Mouse (Mus musculus): ENCODE results near the gene Mc1r. TPM values are rescaled to one million over a fixed set of nuclear protein-coding genes. Genes with fewer than 3 reads are reported as not detected.
A peak's percentile ranks its signal among the peaks of the same experiment; 100 is the strongest.
"Not testable (repeated sequence)": the region's sequence is repeated elsewhere in the genome, so short reads cannot be mapped to it uniquely, and the experiment has no call there.

The Mc1r gene
- total RNA-seq, 2 experiments from 2014 or later: not detected

DNA sequence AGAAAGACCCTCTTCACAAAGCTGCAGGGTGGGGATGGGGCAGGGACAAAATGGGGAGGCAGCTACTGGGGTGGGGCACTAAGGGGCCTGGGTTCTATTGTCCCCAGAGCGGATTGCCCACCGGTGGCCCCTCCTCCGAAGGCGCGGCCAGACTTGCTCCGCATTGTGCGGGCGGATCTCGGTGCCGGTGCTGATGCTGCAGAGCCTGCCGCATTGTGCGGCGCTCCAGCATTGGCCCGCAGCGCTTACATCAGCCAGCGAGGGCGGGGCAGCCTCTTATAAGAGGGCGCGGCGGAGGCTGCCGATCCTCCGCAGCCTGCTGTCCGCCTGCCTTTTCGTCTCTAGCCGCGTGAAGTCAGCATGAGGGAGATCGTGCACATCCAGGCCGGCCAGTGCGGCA is 4.3 kb downstream of the Mc1r start, which contains the start of gene Tubb3:
Gene Tubb3 (plus strand): TSS at position 179 of the 400 bp plus-strand sequence.
- DNase-seq (ENCODE audit: low spot score in 2 of 2): peak; percentile 44 to 66

DNA sequence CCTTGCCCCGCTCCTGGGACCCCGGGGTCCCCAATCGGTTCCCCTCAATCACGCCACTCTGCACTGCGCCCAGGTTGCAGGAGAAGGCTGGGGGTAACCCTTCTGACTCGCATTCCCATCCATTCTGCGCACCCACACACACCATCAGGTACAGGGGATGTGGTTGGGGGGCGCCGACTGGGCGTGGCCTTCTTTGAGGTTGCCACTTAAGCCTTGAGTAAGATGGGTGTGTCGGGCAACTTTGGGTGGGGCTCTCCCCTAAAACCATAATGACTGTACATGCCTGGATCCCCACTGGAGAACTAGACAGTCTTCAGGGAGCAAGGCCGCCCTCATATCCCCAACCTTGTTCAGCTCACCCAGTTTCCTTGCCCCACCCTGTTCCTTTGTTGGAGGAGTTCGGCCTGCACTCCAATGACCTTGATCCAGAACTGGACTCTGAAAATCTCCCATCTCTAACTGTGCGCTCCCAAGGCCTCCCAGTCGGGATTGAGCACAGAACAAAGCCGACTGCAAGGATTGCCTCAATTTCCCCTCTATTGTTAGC is 4.9 kb downstream of the Mc1r start:
- DNase-seq (ENCODE audit: low spot score in 2 of 2): no peak

DNA sequence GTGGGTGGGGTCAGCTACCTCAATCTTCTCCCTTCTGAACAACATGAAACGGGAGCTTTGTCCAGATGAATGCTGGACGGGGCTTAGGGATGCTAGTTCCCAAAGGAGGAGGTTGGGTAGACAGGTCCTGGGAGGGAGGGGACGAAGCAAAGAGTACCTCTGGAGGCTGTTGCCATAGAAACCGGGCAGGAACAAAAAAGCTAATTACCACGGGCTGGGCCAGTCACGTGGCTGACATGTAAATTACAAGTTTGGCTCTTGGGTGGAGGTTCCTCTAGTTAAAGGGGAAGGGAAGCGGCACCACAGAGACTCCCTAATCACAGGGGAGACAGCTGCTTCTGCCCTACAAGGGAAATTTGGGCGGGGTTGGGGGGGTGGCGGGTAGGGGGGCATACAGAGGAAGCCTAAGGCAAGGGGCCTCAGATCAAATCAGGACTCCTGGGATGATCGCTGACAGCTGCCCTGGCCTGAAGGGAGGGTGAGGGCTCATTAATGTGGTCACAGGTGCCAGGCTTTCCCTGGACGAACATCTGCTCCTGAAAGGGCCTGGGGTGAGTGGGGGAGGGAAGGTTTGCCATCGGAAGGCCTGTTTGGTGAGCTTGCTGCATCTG is 5.8 kb downstream of the Mc1r start:
- DNase-seq (ENCODE audit: low spot score in 2 of 2): no peak

DNA sequence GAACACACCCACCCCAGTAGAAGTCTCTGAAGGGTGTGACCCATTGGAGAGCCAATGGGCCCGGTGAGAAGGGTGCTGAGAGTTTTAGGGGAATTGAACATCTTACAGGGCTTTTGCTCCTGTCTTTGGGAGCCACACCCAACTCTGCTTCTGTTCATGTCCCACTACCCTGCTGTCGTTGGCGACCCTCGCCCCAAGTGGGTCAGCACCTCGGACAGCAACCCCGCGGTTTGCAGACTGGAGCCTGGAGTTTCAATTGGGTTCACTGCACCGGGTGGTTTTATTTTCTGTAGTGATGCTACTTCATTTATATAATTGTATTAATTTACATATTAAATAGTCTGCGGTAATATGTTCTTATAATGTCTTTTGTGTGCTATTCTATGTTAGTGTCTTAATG is 7.3 kb downstream of the Mc1r start:
- no peak for DNase-seq (ENCODE audit: low spot score in 2 of 2)

DNA sequence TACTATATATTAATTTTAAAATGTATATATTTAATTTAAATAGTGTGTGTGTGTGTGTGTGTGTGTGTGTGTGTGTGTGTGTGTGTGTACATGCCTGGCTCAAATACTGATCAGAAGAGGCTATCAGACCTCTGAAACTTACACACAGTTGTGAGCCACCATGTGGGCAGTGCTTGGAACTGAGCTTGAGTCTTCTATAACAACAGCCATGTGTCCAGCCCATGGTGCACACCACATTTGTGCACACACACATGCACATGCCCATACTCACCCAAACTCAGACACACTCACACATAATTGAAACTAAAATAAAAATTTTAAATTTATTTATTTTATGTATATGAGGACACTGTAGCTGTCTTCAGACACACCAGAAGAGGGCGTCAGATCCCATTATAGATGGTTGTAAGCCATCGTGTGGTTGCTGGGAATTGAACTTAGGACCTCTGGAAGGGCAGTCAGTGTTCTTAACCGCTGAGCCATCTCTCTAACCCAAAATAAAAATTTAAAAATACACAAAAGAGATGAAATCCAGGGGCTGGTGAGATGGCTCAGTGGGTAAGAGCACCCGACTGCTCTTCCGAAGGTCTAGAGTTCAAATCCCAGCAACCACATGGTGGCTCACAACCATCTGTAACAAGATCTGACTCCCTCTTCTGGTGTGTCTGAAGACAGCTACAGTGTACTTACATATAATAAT is 8.2 kb downstream of the Mc1r start:
- not testable (repeated sequence) for DNase-seq (ENCODE audit: low spot score in 2 of 2)

DNA sequence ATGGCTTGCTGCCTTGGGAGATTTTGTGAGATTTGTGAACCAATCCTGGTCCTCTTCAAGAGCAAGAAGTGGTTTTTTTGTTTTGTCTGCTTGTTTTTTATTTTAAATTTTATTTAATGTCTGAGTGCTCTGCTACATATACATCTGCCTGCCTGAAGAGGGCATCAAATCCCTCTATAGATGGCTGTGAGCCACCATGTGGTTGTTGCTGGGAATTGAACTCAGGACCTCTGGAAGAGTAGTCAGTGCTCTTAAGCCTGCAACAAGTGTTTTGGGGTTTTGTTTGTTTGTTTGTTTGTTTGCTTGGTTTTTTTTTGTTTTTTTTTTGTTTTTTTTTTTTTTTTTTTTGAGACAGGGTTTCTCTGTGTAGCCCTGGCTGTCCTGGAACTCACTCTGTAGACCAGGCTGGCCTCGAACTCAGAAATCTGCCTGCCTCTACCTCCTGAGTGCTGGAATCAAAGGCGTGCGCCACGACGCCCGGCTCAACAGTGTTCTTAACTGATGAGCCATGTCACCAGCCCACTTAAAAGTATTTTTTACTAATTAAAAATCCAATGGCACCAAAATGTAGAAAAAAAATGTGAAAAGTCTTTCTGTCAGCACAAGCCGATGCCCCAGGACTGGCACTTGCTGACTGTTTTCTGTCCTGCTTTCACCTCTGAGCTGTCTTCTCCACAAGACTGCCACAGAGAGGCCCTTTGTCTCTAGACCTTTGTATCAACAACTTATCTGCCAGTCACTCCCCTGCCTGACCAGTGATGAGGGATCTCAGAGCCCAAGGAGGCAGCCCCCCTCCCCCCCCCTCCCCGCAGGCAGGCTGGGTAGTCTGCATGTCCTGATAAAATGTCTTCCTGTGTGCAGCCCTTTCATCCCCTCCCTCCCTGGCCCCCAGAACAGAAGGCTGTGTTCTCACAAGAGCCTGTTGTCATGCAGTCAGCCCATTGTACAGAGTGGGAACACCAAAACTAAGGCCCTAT is 9.3 kb downstream of the Mc1r start:
- DNase-seq (ENCODE audit: low spot score in 2 of 2): no peak

DNA sequence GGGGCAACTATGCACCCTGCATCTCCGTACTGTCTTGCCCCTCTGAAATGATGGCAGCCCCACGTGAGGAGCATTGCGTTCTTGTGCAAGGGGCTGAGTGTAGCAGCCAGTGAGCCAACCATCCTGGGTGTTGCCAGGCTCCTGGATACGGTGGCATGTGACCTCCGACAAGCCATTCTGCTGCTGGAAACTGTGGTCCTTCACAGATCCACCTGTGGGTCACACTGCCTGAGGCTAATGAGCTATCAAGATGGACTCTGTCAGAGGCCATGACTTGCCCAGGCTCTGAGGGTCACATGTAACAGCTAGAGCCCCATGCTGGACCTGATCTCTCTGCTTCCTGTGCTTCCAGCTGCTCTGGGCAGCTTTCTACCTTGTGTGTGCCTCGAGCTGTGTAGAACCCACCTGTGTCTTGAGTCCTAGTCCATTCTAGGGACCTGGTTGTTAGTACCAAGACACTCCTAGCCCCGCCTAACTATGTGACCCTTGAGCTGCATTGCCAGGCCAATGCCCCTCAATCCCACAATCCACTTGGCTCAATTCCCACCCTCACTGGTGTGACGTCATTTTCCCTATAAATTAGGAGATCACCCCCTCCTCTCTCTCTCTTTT is 10.1 kb downstream of the Mc1r start:
- no peak for DNase-seq (ENCODE audit: low spot score in 2 of 2)

DNA sequence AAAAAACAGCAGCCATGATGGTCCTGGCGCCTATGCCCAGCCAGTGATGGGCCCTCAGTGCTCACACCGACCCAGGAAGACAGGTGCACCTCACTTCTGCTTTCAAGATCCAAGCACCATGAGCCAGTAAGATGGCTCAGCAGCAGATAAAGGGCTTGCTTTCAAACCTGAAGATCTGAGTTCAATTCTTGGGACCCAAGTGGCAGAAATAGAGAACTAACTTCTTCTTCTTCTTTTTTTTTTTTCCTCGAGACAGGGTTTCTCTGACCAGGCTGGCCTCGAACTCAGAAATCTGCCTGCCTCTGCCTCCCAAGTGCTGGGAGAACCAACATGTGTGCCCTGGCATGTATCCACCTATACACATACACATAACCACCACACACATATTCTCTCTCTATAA is 12.8 kb downstream of the Mc1r start:
- no peak for DNase-seq (ENCODE audit: low spot score in 2 of 2)

DNA sequence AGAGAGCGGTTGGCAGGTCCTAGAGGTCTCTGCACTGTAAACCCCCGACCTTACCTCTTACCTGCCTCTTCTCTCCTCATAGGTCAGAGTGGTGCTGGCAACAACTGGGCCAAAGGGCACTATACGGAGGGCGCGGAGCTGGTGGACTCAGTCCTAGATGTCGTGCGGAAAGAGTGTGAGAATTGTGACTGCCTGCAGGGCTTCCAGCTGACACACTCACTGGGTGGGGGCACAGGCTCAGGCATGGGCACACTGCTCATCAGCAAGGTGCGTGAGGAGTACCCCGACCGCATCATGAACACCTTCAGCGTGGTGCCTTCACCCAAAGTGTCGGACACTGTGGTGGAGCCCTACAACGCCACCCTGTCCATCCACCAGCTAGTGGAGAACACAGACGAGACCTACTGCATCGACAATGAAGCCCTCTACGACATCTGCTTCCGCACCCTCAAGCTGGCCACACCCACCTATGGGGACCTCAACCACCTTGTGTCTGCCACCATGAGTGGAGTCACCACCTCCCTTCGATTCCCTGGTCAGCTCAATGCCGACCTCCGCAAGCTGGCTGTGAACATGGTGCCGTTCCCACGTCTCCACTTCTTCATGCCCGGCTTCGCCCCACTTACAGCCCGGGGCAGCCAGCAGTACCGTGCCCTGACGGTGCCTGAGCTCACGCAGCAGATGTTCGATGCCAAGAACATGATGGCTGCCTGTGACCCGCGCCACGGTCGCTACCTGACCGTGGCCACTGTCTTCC is 13.8 kb downstream of the Mc1r start:
- DNase-seq (ENCODE audit: low spot score in 2 of 2): no peak

DNA sequence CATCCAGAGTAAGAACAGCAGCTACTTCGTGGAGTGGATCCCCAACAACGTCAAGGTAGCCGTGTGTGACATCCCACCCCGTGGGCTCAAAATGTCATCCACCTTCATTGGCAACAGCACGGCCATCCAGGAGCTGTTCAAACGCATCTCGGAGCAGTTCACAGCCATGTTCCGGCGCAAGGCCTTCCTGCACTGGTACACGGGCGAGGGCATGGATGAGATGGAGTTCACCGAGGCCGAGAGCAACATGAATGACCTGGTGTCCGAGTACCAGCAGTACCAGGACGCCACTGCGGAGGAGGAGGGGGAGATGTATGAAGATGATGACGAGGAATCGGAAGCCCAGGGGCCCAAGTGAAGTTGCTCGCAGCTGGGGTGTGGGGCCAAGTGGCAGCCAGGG is 14.4 kb downstream of the Mc1r start:
- no peak for DNase-seq (ENCODE audit: low spot score in 2 of 2)

DNA sequence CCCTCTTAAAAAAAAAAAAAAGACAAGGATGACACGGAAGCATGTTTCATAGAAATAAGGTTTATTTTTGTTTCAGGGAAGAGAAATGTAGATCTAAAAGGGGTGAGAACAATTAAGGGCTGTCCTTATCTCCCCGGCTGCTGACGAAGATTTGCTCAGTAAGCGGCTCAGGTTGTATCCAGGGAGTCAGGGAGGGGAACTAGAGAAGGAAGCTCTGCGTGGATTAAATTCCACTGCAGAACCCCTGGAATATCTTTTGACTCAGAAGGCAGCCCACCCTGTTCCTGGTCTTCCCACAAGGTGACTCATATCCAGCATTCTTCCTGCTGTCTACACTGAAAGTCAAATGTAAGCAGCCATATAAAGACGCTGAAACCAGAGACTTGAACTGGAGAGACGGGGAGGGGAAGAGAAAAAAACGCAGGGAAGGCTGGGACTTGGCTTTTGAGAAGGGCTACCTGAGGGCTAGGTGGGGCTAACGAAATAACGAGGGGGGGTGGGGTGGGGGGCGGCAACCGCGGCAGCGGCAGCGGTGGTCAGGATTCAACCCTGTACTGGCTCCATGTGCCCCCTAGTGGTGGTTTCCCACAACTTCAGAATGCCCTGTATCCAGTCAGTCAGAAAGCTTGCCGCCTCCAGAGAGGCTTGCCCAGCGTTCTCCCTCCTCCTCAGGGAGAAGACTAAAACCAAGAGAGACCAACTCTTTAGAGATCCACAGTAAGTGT is 15.3 kb downstream of the Mc1r start:
- DNase-seq (ENCODE audit: low spot score in 2 of 2): peak; percentile 59 to 61

DNA sequence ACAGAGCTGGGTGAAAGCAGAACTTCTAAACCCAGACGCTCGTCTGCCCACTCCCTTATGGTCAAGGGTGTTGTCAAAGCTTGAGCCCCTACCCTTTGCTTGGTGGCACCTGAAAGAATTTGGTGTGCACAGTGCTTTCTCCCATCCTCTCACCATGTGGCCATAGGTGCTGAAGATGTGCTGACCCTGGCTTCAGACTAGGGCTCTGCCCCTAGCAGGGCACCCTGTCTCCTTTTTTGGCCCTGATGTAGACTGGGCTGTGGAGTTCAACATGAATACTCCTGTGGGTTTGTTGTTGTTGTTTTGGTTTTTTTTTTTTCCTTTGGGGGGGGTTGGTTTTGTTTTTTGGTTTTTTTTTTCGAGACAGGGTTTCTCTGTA is 15.9 kb downstream of the Mc1r start:
- DNase-seq (ENCODE audit: low spot score in 2 of 2): no peak

DNA sequence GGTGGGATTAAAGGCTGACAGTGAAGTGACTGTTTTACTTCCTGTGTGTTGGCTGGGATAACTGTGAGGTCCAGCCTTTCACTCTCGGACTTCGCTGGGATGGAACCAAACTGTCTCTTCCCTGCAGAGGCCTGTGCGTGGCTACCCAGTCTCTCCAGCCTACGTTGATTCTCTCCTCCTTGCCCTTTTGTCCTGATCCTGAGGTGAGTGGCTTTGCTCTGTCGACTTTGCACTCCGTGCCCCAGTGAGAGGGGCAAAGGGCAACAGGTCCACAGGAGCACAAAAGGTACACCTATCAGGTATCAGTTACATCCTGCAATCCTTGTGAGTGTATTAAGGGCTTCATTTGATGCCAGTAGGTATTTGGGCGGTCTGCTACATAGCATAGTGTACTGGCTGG is 16.5 kb downstream of the Mc1r start, which contains the start of gene Def8:
Gene Def8 (plus strand): TSS at position 87 of the 400 bp plus-strand sequence.
- no peak for DNase-seq (ENCODE audit: low spot score in 2 of 2)

DNA sequence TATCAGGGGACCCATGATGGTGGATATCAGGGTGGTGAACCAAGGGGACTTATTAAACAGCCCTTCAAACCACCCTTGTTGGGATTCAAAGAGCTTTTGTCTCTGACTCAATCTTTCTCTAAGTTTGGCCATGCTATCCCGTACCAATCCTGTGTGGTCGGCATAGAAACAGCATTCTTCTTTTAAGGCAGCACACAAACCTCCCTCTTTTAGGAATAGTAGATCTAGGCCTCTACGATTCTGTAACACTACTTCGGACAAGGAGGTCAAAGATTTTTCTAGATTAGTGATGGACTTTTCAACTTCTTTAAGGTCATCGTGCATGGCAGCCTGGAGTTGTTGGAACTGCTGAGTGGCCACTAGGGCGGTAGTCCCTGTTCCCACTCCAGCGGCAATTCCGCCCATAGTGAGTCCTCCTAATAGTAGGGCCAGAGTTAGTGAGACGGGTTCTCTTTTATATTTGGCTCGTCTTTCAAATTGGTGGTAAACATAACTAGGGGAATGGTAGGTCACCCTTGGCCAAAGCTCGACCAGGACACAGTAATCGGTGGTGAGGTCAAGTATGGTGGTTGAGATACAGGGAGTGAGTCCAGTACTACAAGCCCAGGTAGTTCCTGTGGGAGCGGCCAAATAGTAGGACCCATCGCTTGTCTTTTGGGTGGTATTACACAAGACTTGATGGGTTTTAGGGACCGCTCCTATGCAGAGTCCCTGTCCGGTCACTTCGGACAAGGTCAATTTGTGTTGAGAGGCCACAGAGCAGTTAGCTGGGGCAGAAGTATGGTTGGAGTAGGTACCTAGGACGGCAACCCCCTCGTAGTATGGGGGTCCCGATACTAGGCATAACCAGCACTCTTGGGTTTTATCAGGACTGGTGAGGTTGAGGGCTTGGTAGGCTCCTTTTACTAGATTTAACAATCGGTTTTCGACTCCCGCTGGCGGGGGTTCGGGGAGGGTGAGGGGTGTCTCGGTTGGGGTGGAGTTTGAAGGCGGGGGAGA is 19.9 kb downstream of the Mc1r start:
- no peak for DNase-seq (ENCODE audit: low spot score in 2 of 2)

DNA sequence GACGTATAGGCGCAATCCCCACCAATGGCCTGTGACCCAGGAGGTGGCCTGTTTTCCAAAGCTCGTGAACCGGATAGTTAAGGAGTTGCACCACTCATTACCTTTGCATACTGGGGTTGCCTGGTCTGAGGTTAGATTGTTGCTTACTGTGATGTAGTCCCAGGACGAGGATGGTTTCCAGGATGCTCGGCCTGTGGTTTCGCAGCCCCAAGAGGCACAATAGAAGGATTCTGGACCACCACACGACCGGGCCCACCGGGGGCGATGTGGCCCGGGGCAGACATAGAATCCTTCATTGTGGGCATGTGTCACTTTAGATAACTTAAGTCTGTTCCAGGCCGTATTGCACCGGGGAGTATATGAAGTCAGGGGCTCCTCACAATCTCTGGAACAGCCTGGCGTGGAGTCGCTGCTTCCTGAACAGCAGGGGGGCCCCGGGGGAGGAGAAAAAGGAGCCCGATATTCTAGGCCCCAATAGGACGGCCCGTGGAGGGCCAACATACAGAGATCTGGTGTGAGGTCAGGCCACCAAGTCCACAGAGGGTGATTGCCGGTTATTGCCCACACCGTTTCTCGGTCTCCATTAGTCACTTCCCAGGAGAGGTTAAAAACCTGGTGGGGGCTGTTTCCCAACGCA is 20.9 kb downstream of the Mc1r start:
- DNase-seq (ENCODE audit: low spot score in 2 of 2): no peak

DNA sequence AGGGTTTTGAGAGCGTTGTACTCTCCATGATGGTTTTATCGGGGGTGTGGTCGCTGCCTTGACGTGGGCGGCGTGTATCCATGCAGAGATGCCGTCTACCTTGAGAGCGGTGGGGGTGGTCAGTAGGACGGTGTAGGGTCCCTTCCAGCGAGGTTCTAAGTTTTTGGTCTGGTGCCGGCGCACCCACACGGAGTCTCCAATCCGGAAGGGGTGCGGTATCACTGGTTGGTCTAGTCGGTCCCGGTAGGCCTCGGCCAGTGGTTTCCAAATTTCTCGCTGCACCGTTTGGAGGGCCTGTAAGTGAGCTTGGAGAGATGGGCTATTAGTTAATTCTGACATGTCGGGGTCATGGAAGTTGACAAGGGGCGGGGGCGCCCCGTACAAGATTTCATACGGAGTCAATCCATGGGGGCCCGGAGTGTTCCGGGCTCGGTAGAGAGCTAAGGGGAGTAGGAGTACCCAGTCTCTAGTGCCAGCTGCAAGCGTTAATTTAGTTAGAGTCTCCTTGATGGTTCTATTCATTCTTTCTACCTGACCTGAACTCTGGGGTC is 21.5 kb downstream of the Mc1r start:
- DNase-seq (ENCODE audit: low spot score in 2 of 2): no peak

DNA sequence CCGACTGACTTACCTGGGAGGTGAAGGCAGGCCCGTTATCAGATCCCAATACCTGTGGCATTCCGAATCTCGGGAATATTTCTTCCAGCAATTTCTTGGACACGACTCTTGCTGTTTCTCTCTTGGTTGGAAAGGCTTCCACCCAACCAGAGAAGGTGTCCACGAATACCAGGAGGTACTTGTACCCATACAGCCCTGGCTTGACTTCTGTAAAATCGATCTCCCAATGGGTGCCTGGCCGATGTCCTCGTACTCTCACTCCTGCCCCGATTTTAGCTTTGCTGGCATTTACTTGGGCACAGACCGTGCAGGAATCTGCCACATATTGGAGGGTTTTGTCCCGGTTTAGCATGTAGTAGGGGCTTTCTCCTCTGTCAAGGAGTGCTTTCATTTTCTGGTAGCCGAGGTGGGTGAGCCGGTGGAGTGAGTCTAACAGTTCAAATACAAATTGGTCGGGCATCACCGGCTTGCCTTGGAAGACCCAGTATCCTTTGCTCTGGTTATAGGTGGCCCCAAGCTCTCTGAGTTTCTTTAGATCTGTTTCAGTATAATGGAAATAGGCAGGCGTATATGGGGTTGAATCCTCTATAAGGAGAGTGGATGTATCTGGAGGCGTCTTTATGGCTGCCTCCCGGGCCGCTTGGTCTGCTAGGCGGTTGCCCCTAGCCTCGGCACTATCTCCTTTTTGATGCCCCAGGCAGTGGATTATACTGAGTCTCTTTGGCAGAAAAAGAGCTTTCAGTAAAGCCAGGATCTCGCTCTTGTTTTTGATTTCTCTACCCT is 22.2 kb downstream of the Mc1r start:
- DNase-seq (ENCODE audit: low spot score in 2 of 2): no peak

All from adrenal gland, adult 18-20 months (tissue).